Mouse (Mus musculus): Measurements from ENCODE around the gene Smurf1. TPM values are rescaled to one million over a fixed set of nuclear protein-coding genes. Genes with fewer than 3 reads are reported as not detected.

Gene Smurf1
- polyA plus RNA-seq, 1 experiment from 2014 or later: 18.3 TPM

DNA sequence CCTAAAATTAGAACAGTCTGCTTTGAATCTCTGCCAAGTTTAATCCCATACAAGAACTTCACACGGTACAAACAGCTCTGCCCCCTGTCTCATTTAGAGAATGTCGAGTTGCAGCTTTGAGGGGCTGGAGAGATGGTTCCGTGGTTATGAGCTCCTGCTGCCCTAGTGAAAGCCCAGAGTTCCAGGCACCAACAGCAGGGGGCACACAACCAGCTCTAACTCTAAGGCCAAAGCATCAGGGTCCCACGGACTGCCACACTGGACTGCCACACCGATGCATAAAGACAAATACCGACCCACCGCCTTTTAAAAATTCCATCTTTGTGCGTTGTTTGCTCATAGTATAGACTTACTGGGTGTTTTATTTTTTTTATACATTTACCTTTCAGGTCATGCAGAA, 98.7 kb downstream of the Smurf1 start:
- no peaks in the 10 kb centered on the region for H3K9me3 ChIP-seq (ENCODE audit: control insufficient read depth, low read length)
- H3K4me3 ChIP-seq (ENCODE audit: low read depth, low read length): no peak overlapping the region
- 89% methylated on average over 8 of the region's 8 CpGs for WGBS
- ATAC-seq (replicated peaks; ENCODE audit: low FRiP score) (no peak), DNase-seq (ENCODE audit: low spot score) (peak; percentile 50)
- no peak overlapping the region for H3K27ac ChIP-seq (ENCODE audit: low read depth, low read length)
- H3K4me2 ChIP-seq (ENCODE audit: low read depth, low read length, severe bottlenecking): no peak overlapping the region
- H3K9ac ChIP-seq (ENCODE audit: low read length): no peak overlapping the region
- H3K27me3 ChIP-seq (ENCODE audit: control insufficient read depth, insufficient read depth, low read length): no peaks in the 10 kb centered on the region
- H3K36me3 ChIP-seq (ENCODE audit: control insufficient read depth, insufficient read depth, low read length): no peaks in the 10 kb centered on the region
- no peaks in the 10 kb centered on the region for H3K4me1 ChIP-seq (replicated peaks; ENCODE audit: control insufficient read depth, insufficient read depth, low read length)

DNA sequence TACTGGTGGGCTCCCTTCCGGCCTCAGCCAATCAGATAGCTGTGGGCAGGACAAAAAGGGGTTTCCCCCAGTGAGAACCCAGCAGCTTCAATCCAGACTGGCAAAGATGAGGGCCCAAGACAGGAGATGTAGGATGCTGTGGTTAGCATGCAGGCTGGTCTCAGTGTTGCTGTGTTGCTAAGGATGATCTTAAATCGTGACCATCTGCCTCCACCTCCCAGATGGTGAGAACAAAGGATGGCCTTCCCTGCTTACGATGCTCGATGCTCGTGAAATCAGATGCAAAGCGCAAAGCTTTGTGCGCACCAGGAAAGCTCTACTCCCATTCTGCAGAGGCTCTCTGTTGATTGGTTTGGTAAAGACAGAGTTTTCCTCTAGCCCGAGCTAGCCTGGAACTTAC, 104.7 kb downstream of the Smurf1 start:
- no peaks in the 10 kb centered on the region for H3K27me3 ChIP-seq (ENCODE audit: control insufficient read depth, insufficient read depth, low read length)
- DNase-seq (ENCODE audit: low spot score) (no peak), ATAC-seq (replicated peaks; ENCODE audit: low FRiP score) (no peak)
- 99% methylated on average over 8 of the region's 8 CpGs for WGBS
- no peak overlapping the region for H3K4me2 ChIP-seq (ENCODE audit: low read depth, low read length, severe bottlenecking)
- H3K9me3 ChIP-seq (ENCODE audit: control insufficient read depth, low read length): no peaks in the 10 kb centered on the region
- H3K4me3 ChIP-seq (ENCODE audit: low read depth, low read length): no peak overlapping the region
- peaks cover 17% of the 10 kb centered on the region for H3K36me3 ChIP-seq (ENCODE audit: control insufficient read depth, insufficient read depth, low read length)
- H3K4me1 ChIP-seq (replicated peaks; ENCODE audit: control insufficient read depth, insufficient read depth, low read length): no peaks in the 10 kb centered on the region
- H3K27ac ChIP-seq (ENCODE audit: low read depth, low read length): no peak overlapping the region
- H3K9ac ChIP-seq (ENCODE audit: low read length): no peak overlapping the region

DNA sequence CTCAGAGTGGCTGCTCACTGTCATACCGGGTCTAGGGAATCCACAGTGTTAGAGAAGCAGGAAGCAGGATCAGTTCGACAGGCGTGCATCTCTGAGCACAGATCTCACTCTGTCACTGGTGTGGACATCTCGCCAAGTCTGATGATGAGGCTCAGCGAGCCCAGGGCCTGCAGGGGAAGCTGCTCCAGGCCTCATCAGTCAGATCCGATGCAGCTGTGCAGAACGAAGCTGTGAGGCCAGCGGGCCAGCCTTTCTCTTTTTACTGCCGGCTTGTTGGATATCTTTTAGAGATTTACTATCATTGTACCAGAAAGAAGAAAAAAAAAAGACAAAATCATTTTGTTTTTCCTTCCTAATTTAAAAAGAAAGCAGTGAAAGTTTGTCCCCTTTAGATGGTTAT, 106.4 kb downstream of the Smurf1 start:
- WGBS: 95% methylated on average over 9 of the region's 9 CpGs

DNA sequence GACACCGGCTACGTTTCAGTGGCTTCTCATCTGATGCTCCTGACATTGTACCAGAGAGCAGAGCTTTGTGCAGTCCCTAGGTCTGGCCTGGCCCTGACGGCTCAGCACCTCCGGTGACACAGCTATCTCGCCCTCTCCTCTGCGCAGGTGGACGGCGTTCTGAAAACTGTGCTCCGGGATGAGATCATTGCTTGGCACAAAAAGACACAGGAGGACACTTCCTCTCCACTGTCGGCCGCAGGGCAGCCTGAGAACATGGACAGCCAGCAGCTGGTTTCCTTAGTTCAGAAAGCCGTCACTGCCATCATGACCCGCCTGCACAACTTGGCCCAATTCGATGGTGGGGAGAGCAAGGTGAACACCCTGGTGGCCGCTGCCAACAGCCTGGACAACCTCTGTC, 107.1 kb downstream of the Smurf1 start:
- Histone ChIP-seq H3K4me2 (ENCODE audit: low read depth, low read length, severe bottlenecking) (no peak overlapping the region), H3K27me3 (ENCODE audit: control insufficient read depth, insufficient read depth, low read length) (no peaks in the 10 kb centered on the region), H3K27ac (ENCODE audit: low read depth, low read length) (no peak overlapping the region), H3K9ac (ENCODE audit: low read length) (no peak overlapping the region), H3K4me3 (ENCODE audit: low read depth, low read length) (no peak overlapping the region), H3K36me3 (ENCODE audit: control insufficient read depth, insufficient read depth, low read length) (peaks cover 19% of the 10 kb centered on the region), H3K4me1 (replicated peaks; ENCODE audit: control insufficient read depth, insufficient read depth, low read length) (no peaks in the 10 kb centered on the region), H3K9me3 (ENCODE audit: control insufficient read depth, low read length) (no peaks in the 10 kb centered on the region)
- ATAC-seq (replicated peaks; ENCODE audit: low FRiP score) (no peak), DNase-seq (ENCODE audit: low spot score) (no peak)
- WGBS: 95% methylated on average over 15 of the region's 15 CpGs

More for the DNA sequence above, 106.4 kb downstream of the Smurf1 start:
- no peak overlapping the region for H3K27ac ChIP-seq (ENCODE audit: low read depth, low read length)
- no peak overlapping the region for H3K9ac ChIP-seq (ENCODE audit: low read length)
- no peaks in the 10 kb centered on the region for H3K27me3 ChIP-seq (ENCODE audit: control insufficient read depth, insufficient read depth, low read length)
- no peak overlapping the region for H3K4me2 ChIP-seq (ENCODE audit: low read depth, low read length, severe bottlenecking)
- H3K4me3 ChIP-seq (ENCODE audit: low read depth, low read length): no peak overlapping the region
- DNase-seq (ENCODE audit: low spot score) (no peak), ATAC-seq (replicated peaks; ENCODE audit: low FRiP score) (no peak)
- no peaks in the 10 kb centered on the region for H3K4me1 ChIP-seq (replicated peaks; ENCODE audit: control insufficient read depth, insufficient read depth, low read length)
- H3K9me3 ChIP-seq (ENCODE audit: control insufficient read depth, low read length): no peaks in the 10 kb centered on the region
- peaks cover 19% of the 10 kb centered on the region for H3K36me3 ChIP-seq (ENCODE audit: control insufficient read depth, insufficient read depth, low read length)

DNA sequence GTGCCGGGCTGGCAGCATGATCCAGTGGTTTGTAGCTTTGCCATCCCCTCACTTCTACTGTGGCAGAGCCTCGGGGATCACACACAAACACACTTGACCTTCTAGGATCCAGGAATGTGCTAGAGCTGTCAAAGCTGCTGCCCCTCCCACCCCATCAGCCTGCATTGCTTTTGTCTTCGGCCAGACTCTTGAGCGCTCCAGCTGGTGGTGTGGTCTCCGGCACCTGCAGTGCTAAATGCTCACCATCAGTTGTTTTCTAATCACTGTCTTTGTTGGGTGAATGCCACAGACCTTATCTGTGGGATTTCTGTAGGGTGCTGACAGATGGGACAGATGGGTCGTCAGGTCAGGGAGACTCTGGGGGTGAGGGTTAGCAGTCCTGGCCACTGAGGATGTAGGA, 109.7 kb downstream of the Smurf1 start:
- H3K9ac ChIP-seq (ENCODE audit: low read length): no peak overlapping the region
- H3K4me2 ChIP-seq (ENCODE audit: low read depth, low read length, severe bottlenecking): no peak overlapping the region
- no peaks in the 10 kb centered on the region for H3K9me3 ChIP-seq (ENCODE audit: control insufficient read depth, low read length)
- 81% methylated on average over 6 of the region's 6 CpGs for WGBS
- no peaks in the 10 kb centered on the region for H3K4me1 ChIP-seq (replicated peaks; ENCODE audit: control insufficient read depth, insufficient read depth, low read length)
- H3K27ac ChIP-seq (ENCODE audit: low read depth, low read length): no peak overlapping the region
- H3K27me3 ChIP-seq (ENCODE audit: control insufficient read depth, insufficient read depth, low read length): no peaks in the 10 kb centered on the region
- no peak for DNase-seq (ENCODE audit: low spot score)
- H3K4me3 ChIP-seq (ENCODE audit: low read depth, low read length): no peak overlapping the region
- H3K36me3 ChIP-seq (ENCODE audit: control insufficient read depth, insufficient read depth, low read length): peaks cover 24% of the 10 kb centered on the region
- no peak for ATAC-seq (replicated peaks; ENCODE audit: low FRiP score)

DNA sequence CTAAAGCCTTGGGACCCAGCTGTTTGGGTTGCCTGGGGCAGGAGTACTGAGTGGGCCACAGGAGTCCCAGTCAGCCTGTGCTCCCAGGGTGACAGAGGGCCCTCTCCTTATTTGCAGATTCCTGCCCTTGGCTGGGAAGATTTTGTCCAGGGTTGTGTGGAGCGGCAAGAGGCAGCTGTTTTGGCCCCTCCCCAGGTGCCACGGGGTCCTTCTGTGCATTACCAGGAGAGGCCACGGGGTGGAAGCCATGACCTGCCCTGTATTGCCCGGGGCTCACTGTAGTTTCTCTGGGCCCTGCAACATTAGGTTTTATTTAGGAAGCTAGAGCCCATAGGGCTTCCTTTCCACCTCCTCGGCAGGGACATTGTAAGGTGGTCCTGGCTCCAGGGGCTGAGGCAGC, 111.7 kb downstream of the Smurf1 start:
- no peak for ATAC-seq (replicated peaks; ENCODE audit: low FRiP score)
- WGBS: 91% methylated on average over 5 of the region's 5 CpGs
- no peaks in the 10 kb centered on the region for H3K27me3 ChIP-seq (ENCODE audit: control insufficient read depth, insufficient read depth, low read length)
- no peak overlapping the region for H3K4me2 ChIP-seq (ENCODE audit: low read depth, low read length, severe bottlenecking)
- no peak overlapping the region for H3K9ac ChIP-seq (ENCODE audit: low read length)
- H3K36me3 ChIP-seq (ENCODE audit: control insufficient read depth, insufficient read depth, low read length): peaks cover 21% of the 10 kb centered on the region
- H3K4me1 ChIP-seq (replicated peaks; ENCODE audit: control insufficient read depth, insufficient read depth, low read length): no peaks in the 10 kb centered on the region
- no peak overlapping the region for H3K27ac ChIP-seq (ENCODE audit: low read depth, low read length)
- DNase-seq (ENCODE audit: low spot score): no peak
- H3K9me3 ChIP-seq (ENCODE audit: control insufficient read depth, low read length): no peaks in the 10 kb centered on the region
- no peak overlapping the region for H3K4me3 ChIP-seq (ENCODE audit: low read depth, low read length)

DNA sequence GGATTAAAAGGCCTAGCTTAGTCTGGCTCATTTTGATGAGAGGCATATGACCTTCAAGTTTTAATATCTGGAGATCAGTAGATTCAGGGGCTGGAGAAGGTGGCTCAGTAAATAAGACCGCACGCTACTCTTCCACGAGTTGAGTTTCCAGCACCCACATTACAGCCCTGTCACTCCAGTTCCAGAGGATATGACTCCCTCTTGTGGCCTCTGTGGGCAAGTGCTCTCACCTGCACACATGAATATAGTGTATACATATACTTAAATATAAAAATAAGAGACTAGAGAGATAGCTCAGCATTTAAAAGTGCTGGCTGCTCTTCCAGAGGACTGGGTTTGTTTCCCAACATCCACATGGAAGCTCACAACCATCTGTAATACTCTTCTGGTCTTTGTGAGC, 113.8 kb downstream of the Smurf1 start:
- ATAC-seq (replicated peaks; ENCODE audit: low FRiP score): no peak

DNA sequence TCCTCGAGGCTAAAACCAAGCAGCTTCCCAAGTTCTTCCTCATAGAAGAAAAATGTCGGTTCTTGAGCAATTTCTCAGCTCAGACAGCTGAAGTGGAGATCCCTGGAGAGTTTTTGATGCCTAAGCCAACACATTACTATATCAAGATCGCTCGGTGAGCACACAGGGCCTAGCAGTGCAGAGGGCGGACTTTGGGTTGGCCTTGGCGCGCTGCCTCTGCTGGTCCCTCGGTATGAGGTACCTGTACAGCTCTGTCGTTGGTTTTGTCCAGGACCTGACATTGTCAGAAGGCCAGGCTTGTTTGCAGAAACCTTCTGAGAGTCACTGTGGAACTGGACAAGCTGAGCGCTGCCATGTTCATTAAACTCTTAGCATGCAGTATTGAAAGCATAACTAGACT, 115.7 kb downstream of the Smurf1 start:
- Histone ChIP-seq H3K4me2 (ENCODE audit: low read depth, low read length, severe bottlenecking) (no peak overlapping the region), H3K4me1 (replicated peaks; ENCODE audit: control insufficient read depth, insufficient read depth, low read length) (no peaks in the 10 kb centered on the region), H3K36me3 (ENCODE audit: control insufficient read depth, insufficient read depth, low read length) (peaks cover 31% of the 10 kb centered on the region), H3K27me3 (ENCODE audit: control insufficient read depth, insufficient read depth, low read length) (no peaks in the 10 kb centered on the region), H3K27ac (ENCODE audit: low read depth, low read length) (no peak overlapping the region), H3K9ac (ENCODE audit: low read length) (no peak overlapping the region), H3K9me3 (ENCODE audit: control insufficient read depth, low read length) (no peaks in the 10 kb centered on the region), H3K4me3 (ENCODE audit: low read depth, low read length) (no peak overlapping the region)
- DNase-seq (ENCODE audit: low spot score) (no peak), ATAC-seq (replicated peaks; ENCODE audit: low FRiP score) (no peak)
- WGBS: 96% methylated on average over 10 of the region's 10 CpGs

More for the DNA sequence above, 113.8 kb downstream of the Smurf1 start:
- no peak overlapping the region for H3K27ac ChIP-seq (ENCODE audit: low read depth, low read length)
- H3K4me2 ChIP-seq (ENCODE audit: low read depth, low read length, severe bottlenecking): no peak overlapping the region
- no peak for DNase-seq (ENCODE audit: low spot score)
- no peaks in the 10 kb centered on the region for H3K4me1 ChIP-seq (replicated peaks; ENCODE audit: control insufficient read depth, insufficient read depth, low read length)
- H3K9me3 ChIP-seq (ENCODE audit: control insufficient read depth, low read length): no peaks in the 10 kb centered on the region
- H3K9ac ChIP-seq (ENCODE audit: low read length): no peak overlapping the region
- H3K36me3 ChIP-seq (ENCODE audit: control insufficient read depth, insufficient read depth, low read length): peaks cover 22% of the 10 kb centered on the region
- 95% methylated on average over 3 of the region's 3 CpGs for WGBS
- no peaks in the 10 kb centered on the region for H3K27me3 ChIP-seq (ENCODE audit: control insufficient read depth, insufficient read depth, low read length)
- H3K4me3 ChIP-seq (ENCODE audit: low read depth, low read length): no peak overlapping the region

DNA sequence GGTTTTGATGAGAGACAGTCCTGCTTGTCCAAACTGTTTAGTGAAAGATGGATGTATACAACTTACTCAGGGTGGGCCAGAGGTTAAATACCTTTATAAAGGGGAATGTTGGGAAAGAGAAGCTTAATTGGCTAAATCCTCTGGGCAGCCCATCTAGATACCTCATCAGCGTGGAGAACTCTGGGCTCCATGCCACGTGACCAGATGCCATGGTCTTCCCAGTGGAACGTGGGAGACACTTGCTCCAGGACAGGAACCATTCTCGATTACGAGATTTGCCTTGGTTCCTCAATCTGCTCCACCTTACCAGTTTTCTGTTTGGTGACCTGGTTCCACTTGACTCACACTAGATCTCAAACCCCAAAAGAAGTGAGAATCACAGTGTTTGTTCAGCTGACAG, 116.9 kb downstream of the Smurf1 start:
- Histone ChIP-seq H3K27ac (ENCODE audit: low read depth, low read length) (no peak overlapping the region), H3K27me3 (ENCODE audit: control insufficient read depth, insufficient read depth, low read length) (no peaks in the 10 kb centered on the region), H3K4me2 (ENCODE audit: low read depth, low read length, severe bottlenecking) (no peak overlapping the region), H3K36me3 (ENCODE audit: control insufficient read depth, insufficient read depth, low read length) (peaks cover 35% of the 10 kb centered on the region), H3K4me3 (ENCODE audit: low read depth, low read length) (no peak overlapping the region), H3K9ac (ENCODE audit: low read length) (no peak overlapping the region), H3K4me1 (replicated peaks; ENCODE audit: control insufficient read depth, insufficient read depth, low read length) (no peaks in the 10 kb centered on the region), H3K9me3 (ENCODE audit: control insufficient read depth, low read length) (no peaks in the 10 kb centered on the region)
- ATAC-seq (replicated peaks; ENCODE audit: low FRiP score) (no peak), DNase-seq (ENCODE audit: low spot score) (no peak)
- 91% methylated on average over 5 of the region's 5 CpGs for WGBS

Measured in forebrain, embryonic 11.5 days (tissue).